Mouse (Mus musculus): ENCODE measurements around the gene Ctbp1.

Ctbp1 gene

GRCm38 (mm10) chr5:33222841-33223744, 51.7 kb downstream of the Ctbp1 start:
- CTCF ChIA-PET = no interaction called here
- POLR2A ChIA-PET = interaction anchor here in 2 of 4 experiments (0.7 to 1.3 kb wide), 3 partner anchors 9 to 17 kb away, joined by 3 to 4 read pairs (median 3); no protein-coding TSS in a partner anchor

- POLR2A ChIA-PET = interaction anchor here in 2 of 4 experiments (1.3 kb wide), 2 partner anchors 10 to 12 kb away, joined by 3 to 4 read pairs; no protein-coding TSS in a partner anchor
Measured at GRCm38 (mm10) chr5:33222389-33222788, 52.4 kb downstream of the Ctbp1 start.

GRCm38 (mm10) chr5:33220350-33221044, 54.3 kb downstream of the Ctbp1 start:
- POLR2A ChIA-PET = interaction anchor here in 1 of 4 experiments (0.5 to 3.1 kb wide), 2 partner anchors 9 to 59 kb away, joined by 3 to 14 read pairs; no protein-coding TSS in a partner anchor
- CTCF ChIA-PET = no interaction called here

More at GRCm38 (mm10) chr5:33222389-33222788, 52.4 kb downstream of the Ctbp1 start:
- CTCF ChIA-PET = interaction anchor here in 1 of 4 experiments (1.1 kb wide), 1 partner anchor 188 kb away, joined by 5 read pairs; no protein-coding TSS in a partner anchor

- ChIA-PET POLR2A (interaction anchor here in 1 of 4 experiments (0.5 to 3.1 kb wide), 3 partner anchors 10 to 59 kb away, joined by 3 to 14 read pairs (median 3); no protein-coding TSS in a partner anchor), CTCF (interaction anchor here in 1 of 4 experiments (1.6 kb wide), 1 partner anchor 59 kb away, joined by 5 read pairs; no protein-coding TSS in a partner anchor)
Measured at GRCm38 (mm10) chr5:33219831-33220230, 55.0 kb downstream of the Ctbp1 start.

GRCm38 (mm10) chr5:33218746-33219449, 55.9 kb downstream of the Ctbp1 start:
- ChIA-PET POLR2A (interaction anchor here (0.7 to 3.1 kb wide), 10 partner anchors 10 to 359 kb away, joined by 3 to 14 read pairs (median 4); no protein-coding TSS in a partner anchor), CTCF (interaction anchor here in 3 of 4 experiments (0.7 to 2.2 kb wide), 6 partner anchors 14 to 175 kb away, joined by 3 to 7 read pairs (median 4); no protein-coding TSS in a partner anchor)

- POLR2A ChIA-PET = interaction anchor here (0.6 to 3.1 kb wide), 16 partner anchors 11 to 317 kb away, joined by 3 to 14 read pairs (median 3); partner anchors contain the start of genes Ctbp1 (in 2 of the 4), Maea (in 2 of the 4) and Uvssa (in 1 of the 4)
- CTCF ChIA-PET = interaction anchor here in 3 of 4 experiments (0.7 to 2.2 kb wide), 7 partner anchors 26 to 184 kb away, joined by 3 to 7 read pairs (median 3); no protein-coding TSS in a partner anchor
Measured at GRCm38 (mm10) chr5:33218081-33218480, 56.7 kb downstream of the Ctbp1 start, which contains the start of gene Spon2. Gene Spon2 (minus strand): TSS chr5:33218455.

- ChIA-PET POLR2A (interaction anchor here in 3 of 4 experiments (0.6 to 3.1 kb wide), 14 partner anchors 9 to 318 kb away, joined by 3 to 14 read pairs (median 3); partner anchors contain the start of genes Ctbp1 (in 2 of the 3), Maea (in 2 of the 3) and Uvssa (in 1 of the 3)), CTCF (interaction anchor here in 3 of 4 experiments (1.0 to 2.2 kb wide), 6 partner anchors 27 to 183 kb away, joined by 3 to 7 read pairs (median 3); no protein-coding TSS in a partner anchor)
Measured at GRCm38 (mm10) chr5:33217663-33218062, 57.1 kb downstream of the Ctbp1 start.

- CTCF ChIA-PET = interaction anchor here in 1 of 4 experiments (0.6 kb wide), 1 partner anchor 235 kb away, joined by 4 read pairs; no protein-coding TSS in a partner anchor
- POLR2A ChIA-PET = no interaction called here
Measured at GRCm38 (mm10) chr5:33214723-33215122, 60.1 kb downstream of the Ctbp1 start.

GRCm38 (mm10) chr5:33211254-33211653, 63.5 kb downstream of the Ctbp1 start:
- CTCF ChIA-PET = no interaction called here
- POLR2A ChIA-PET = no interaction called here

GRCm38 (mm10) chr5:33210515-33210914, 64.3 kb downstream of the Ctbp1 start:
- ChIA-PET POLR2A (no interaction called here), CTCF (no interaction called here)

GRCm38 (mm10) chr5:33208533-33209245, 66.1 kb downstream of the Ctbp1 start:
- CTCF ChIA-PET = no interaction called here
- POLR2A ChIA-PET = interaction anchor here in 1 of 4 experiments (1.2 kb wide), 1 partner anchor 11 kb away, joined by 3 read pairs; no protein-coding TSS in a partner anchor

- ChIA-PET CTCF (no interaction called here), POLR2A (no interaction called here)
Measured at GRCm38 (mm10) chr5:33207136-33207535, 67.7 kb downstream of the Ctbp1 start.

- POLR2A ChIA-PET = no interaction called here
- CTCF ChIA-PET = no interaction called here
Measured at GRCm38 (mm10) chr5:33206328-33206727, 68.5 kb downstream of the Ctbp1 start.

- ChIA-PET POLR2A (interaction anchor here in 2 of 4 experiments (0.6 to 1.2 kb wide), 2 partner anchors 43 to 273 kb away, joined by 3 read pairs; no protein-coding TSS in a partner anchor), CTCF (interaction anchor here in 3 of 4 experiments (0.5 to 1.3 kb wide), 4 partner anchors 20 to 534 kb away, joined by 3 read pairs; no protein-coding TSS in a partner anchor)
Measured at GRCm38 (mm10) chr5:33204284-33204683, 70.5 kb downstream of the Ctbp1 start.

GRCm38 (mm10) chr5:33203691-33204242, 71.0 kb downstream of the Ctbp1 start:
- POLR2A ChIA-PET = interaction anchor here in 1 of 4 experiments (1.2 kb wide), 1 partner anchor 43 kb away, joined by 3 read pairs; no protein-coding TSS in a partner anchor
- CTCF ChIA-PET = interaction anchor here in 3 of 4 experiments (0.6 to 1.3 kb wide), 3 partner anchors 21 to 145 kb away, joined by 3 read pairs; no protein-coding TSS in a partner anchor

GRCm38 (mm10) chr5:33203171-33203565, 71.6 kb downstream of the Ctbp1 start:
- ChIA-PET POLR2A (no interaction called here), CTCF (no interaction called here)
